Mouse (Mus musculus) hindbrain, embryonic 11.5 days (tissue): ENCODE measurements around the gene Gucd1. TPM values are rescaled to one million over a fixed set of nuclear protein-coding genes. Genes with fewer than 3 reads are reported as not detected.
A peak's percentile ranks its signal among the peaks of the same experiment; 100 is the strongest.

ENCODE experiments used
- ATAC-seq: fragments of 200-750 bp; cut with Nextera tagmentation; 2 replicates; pipeline ENCODE4 v1.8.0; 2017; ENCODE audit warnings: mild to moderate bottlenecking, moderate TSS enrichment, moderate library complexity; ENCODE audit not compliant: low FRiP score
- DNase-seq: peaks from one replicate; pipeline ENCODE4 v3.0.0-alpha.2; 2015; ENCODE audit warnings: low spot score
- H3K27ac ChIP-seq: fragments of 300-500 bp; sonication (generic); 2 replicates; pipeline ENCODE4 v1.5.1; 2014; ENCODE audit warnings: mild to moderate bottlenecking, low read depth, low read length
- H3K27me3 ChIP-seq: fragments of 300-500 bp; sonication (generic); 2 replicates; pipeline ENCODE4 v1.6.1; 2014; ENCODE audit warnings: mild to moderate bottlenecking, low read length, moderate library complexity, mixed read lengths; ENCODE audit not compliant: control insufficient read depth, insufficient read depth
- H3K36me3 ChIP-seq: fragments of 300-500 bp; sonication (generic); 2 replicates; pipeline ENCODE4 v1.6.1; 2014; ENCODE audit warnings: mild to moderate bottlenecking, low read length, moderate library complexity, mixed read lengths; ENCODE audit not compliant: control insufficient read depth, insufficient read depth
- H3K4me1 ChIP-seq: fragments of 300-500 bp; sonication (generic); replicated peaks from 2 replicates; pipeline ENCODE4 v1.6.1; 2014; ENCODE audit warnings: low read length, mixed read lengths; ENCODE audit not compliant: control insufficient read depth, insufficient read depth
- H3K4me2 ChIP-seq: fragments of 300-500 bp; sonication (generic); replicated peaks from 2 replicates; pipeline ENCODE4 v1.6.1; 2014; ENCODE audit warnings: mild to moderate bottlenecking, low read depth, low read length
- H3K4me3 ChIP-seq: fragments of 300-500 bp; sonication (generic); 2 replicates; pipeline ENCODE4 v1.5.1; 2014; ENCODE audit warnings: low read depth, low read length
- H3K9ac ChIP-seq: fragments of 300-500 bp; sonication (generic); 2 replicates; pipeline ENCODE4 v1.6.1; 2014; ENCODE audit warnings: low read depth, low read length
- H3K9me3 ChIP-seq: fragments of 300-500 bp; sonication (generic); 2 replicates; pipeline ENCODE4 v1.6.1; 2016; ENCODE audit warnings: low read length; ENCODE audit not compliant: control insufficient read depth
- WGBS: fragments of 180-500 bp; shearing (Covaris S2); extraction: QIAGEN DNeasy Blood & Tissue Kit; methylation state at CpG from one replicate; pipeline ENCODE4 v1.1.7; 2014; 5-methylcytosine and 5-hydroxymethylcytosine counted together
- polyA plus RNA-seq: library from polyadenylated mRNA; unstranded; fragments of >200 nt; fragmentation: Nextera tagmentation; extraction: Ambion mirVana; gene quantifications from 2 replicates; pipeline ENCODE4 v1.2.1, GENCODE M21; 2014

Gucd1 gene
- polyA plus RNA-seq, 1 experiment from 2014 or later: 26.7 TPM

DNA sequence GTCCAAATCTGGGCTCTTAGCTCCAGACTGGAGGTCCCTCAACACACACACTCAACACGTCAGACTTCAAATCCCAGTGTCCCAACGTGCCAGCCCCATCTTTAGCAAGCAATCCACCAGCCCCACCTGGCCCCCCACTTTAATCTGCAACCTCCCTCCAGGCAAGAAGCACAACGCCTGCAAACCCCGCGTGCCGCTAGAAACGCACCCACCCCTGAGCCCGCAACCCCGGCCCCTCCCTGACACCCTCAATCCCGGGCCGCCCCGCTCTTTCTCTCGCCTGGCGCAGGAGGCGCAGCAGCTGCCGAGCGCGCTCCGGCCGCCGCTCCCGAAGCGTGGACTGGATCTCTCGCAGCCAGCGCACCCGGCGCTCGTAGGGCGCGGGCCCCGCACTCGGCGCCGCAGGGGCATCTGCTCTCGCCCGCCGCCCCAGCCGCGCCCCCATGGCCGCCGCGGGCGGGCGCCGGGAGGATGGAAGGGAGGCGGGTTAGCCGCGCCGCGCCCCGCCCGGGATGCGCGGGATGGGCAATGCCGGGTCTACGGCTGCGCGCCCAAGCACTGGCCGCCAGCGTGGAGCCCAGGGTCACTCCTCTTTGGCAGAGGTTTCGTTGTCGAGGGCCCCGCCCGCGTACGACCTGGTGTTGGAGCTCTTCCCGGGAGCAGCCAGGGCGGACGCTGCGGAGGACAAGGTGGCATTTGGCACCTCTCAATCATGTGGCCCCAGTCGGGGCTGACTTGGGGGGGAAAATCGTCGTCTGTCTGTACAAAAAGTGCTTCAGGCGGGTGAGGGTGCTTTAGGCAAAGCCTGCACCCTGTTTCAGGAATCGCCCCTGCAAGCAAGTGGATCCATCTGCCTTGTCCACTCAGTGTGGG is 42.1 kb upstream of the Gucd1 start, which contains the start of gene Lrrc75b:
Gene Lrrc75b, minus strand, starts transcription at position 655 of the 873 bp plus-strand sequence.
- H3K4me1 ChIP-seq: 0 out of 2 replicates have a peak, but pooled peaks cover 2% of the 10 kb centered on the region
- peak; percentile 67 for DNase-seq
- under 1% methylated on average over 67 of the region's 75 CpGs for WGBS
- peaks cover 10% of the 10 kb centered on the region; the same call in 1 of the 2 replicates for H3K27me3 ChIP-seq
- H3K9me3 ChIP-seq: no peaks in the 10 kb centered on the region
- peak within 1 kb of the TSS; percentile 68 for H3K4me3 ChIP-seq
- peak within 1 kb of the TSS; percentile 99 for H3K4me2 ChIP-seq
- ATAC-seq: peak; percentile 62
- peak within 1 kb of the TSS; percentile 79 for H3K27ac ChIP-seq
- peak within 1 kb of the TSS; percentile 84 for H3K9ac ChIP-seq
- no peaks in the 10 kb centered on the region for H3K36me3 ChIP-seq

DNA sequence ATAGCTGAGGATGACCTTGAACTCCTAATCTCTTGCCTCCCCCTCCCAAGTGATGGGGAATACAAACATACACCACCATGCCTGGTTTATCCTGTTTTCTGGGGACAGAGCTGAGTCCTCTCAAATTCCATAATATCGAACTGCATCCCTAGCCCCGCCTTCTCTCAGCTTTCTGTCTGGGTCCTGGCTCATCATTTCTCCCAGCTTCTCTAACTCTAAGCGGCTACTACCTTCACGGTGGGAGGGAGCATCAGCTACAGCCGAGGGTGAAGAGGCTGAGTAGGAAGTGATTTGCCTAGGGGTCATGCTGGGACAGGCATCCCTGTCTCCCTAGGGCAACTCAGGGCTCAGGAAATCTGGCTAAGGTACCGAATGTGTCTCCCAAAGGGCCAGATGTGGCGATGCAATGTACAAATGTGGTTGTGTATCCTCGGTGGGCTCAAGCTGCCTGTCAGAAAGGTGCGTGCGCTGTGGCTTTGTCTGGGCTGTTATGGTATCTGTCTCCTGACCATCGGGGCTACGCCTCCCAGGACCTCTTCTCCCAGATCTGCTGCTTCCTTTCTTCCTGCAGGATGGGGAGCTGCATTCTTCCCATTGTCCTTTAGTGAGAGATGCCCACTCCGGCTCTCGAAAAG is 41.4 kb upstream of the Gucd1 start:
- DNase-seq (peak; percentile 56), ATAC-seq (peak; percentile 16; the same call in 1 of the 2 replicates)
- Histone ChIP-seq H3K9me3 (no peaks in the 10 kb centered on the region), H3K27me3 (peaks cover 10% of the 10 kb centered on the region; the same call in 1 of the 2 replicates), H3K9ac (peak overlapping the region; percentile 84), H3K4me1 (0 out of 2 replicates have a peak, but pooled peaks cover 2% of the 10 kb centered on the region), H3K4me3 (peak overlapping the region; percentile 68), H3K4me2 (peak overlapping the region; percentile 99), H3K27ac (peak overlapping the region; percentile 79), H3K36me3 (no peaks in the 10 kb centered on the region)
- WGBS: 2% methylated on average over 14 of the region's 14 CpGs

DNA sequence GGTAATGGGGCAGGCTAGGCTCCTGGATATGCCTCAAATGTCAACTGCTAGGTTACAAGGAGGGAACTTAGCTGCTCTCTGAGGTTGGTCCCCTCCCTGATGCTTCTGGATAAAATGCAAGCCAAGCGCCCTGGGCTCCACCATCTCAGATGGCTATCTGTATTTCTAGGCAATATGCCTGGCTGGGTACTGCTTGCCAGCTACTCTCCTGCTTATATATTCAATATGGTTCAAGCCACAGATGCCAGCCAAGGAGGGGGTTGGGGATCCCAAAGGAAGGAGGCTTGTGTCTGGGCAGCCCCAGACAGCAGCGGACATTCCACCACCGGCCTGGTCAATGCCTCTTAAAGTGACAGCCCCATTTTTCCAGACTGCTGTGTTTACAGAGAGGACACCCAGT is 40.7 kb upstream of the Gucd1 start:
- Histone ChIP-seq H3K9me3 (no peaks in the 10 kb centered on the region), H3K9ac (peak overlapping the region; percentile 36; the same call in 1 of the 2 replicates), H3K36me3 (no peaks in the 10 kb centered on the region), H3K27ac (peak overlapping the region; percentile 79), H3K4me2 (peak overlapping the region; percentile 99), H3K4me1 (0 out of 2 replicates have a peak, but pooled peaks cover 2% of the 10 kb centered on the region), H3K27me3 (peaks cover 10% of the 10 kb centered on the region; the same call in 1 of the 2 replicates), H3K4me3 (no peak overlapping the region; the same call in 1 of the 2 replicates)
- WGBS: 31% methylated on average over 3 of the region's 3 CpGs
- DNase-seq (peak; percentile 14), ATAC-seq (no peak)

DNA sequence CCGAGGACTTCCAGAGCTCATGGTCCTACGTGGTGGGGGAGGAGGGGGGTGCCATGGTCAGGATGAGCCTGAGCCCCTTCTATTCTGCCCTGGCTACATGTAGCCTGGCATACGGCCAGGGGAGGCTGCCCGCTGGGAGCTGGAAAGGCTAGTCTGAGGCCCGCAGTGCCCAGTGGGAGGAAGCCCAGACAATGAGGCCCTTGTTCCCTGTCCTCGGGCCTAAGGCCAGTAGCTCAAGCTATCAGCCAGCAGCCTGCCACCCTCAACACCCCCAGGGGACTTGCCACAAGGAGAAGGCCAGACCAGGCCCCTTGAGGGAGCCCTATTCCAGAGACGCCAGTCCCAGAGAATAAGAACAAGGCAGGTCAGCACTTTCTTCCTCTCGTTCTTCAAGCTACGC is 38.3 kb upstream of the Gucd1 start:
- H3K4me1 ChIP-seq: 0 out of 2 replicates have a peak, but pooled peaks cover 2% of the 10 kb centered on the region
- 53% methylated on average over 9 of the region's 9 CpGs for WGBS
- ATAC-seq: peak; percentile 17

DNA sequence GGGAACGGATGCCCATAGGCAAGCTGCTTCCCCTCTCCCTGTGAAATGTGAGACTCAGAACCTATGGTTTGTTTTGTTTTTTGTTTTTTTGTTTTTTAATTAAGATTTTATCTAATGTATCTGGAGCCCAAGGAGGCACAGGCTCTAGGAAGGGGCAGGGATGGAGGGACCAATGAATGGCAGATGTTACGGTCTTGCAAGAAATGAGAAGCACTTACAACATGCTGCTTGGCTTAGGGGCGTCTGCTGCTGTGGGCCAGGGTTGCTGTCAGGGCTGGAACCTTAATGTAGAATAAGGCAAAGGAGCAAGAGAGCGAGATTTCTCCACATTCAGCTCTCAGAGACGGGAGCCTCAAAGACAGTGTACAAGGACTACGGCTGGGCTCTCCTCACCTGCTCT is 37.8 kb upstream of the Gucd1 start:
- Histone ChIP-seq H3K9me3 (no peaks in the 10 kb centered on the region), H3K9ac (no peak overlapping the region), H3K27ac (no peak overlapping the region), H3K4me2 (no peak overlapping the region), H3K36me3 (no peaks in the 10 kb centered on the region), H3K4me1 (0 out of 2 replicates have a peak, but pooled peaks cover 2% of the 10 kb centered on the region), H3K4me3 (no peak overlapping the region), H3K27me3 (peaks cover 10% of the 10 kb centered on the region; the same call in 1 of the 2 replicates)
- ATAC-seq (no peak), DNase-seq (no peak)
- WGBS: 80% methylated on average over 6 of the region's 6 CpGs

More for the DNA sequence above, 38.3 kb upstream of the Gucd1 start:
- Histone ChIP-seq H3K36me3 (no peaks in the 10 kb centered on the region), H3K4me2 (no peak overlapping the region), H3K27me3 (peaks cover 10% of the 10 kb centered on the region; the same call in 1 of the 2 replicates), H3K9ac (no peak overlapping the region), H3K9me3 (no peaks in the 10 kb centered on the region), H3K27ac (peak overlapping the region; percentile 10; the same call in 1 of the 2 replicates), H3K4me3 (no peak overlapping the region)
- peak; percentile 37 for DNase-seq

DNA sequence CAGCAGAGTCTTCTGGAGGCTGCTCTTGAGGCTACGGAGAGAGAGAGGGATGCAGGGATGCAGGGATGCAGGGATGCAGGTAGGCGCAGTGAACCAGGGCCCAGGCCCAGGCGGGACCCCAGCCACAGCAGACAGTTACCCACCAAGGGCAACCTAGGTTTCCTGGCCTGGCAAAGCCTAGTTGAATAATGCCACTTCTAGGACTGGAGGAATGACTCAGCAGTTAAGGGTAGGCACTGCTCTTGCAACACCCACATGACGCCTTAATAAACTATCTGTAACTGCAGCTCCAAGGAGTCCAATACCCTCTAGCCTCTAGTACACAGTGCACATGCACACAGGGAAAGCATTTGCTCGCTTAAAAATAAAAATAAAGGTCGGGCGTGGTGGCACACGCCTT is 36.3 kb upstream of the Gucd1 start:
- no peak overlapping the region for H3K9ac ChIP-seq
- ATAC-seq (no peak), DNase-seq (no peak)
- no peak overlapping the region for H3K27ac ChIP-seq
- no peak overlapping the region for H3K4me2 ChIP-seq
- H3K4me3 ChIP-seq: no peak overlapping the region
- H3K4me1 ChIP-seq: no peaks in the 10 kb centered on the region
- no peaks in the 10 kb centered on the region for H3K36me3 ChIP-seq
- no peaks in the 10 kb centered on the region for H3K9me3 ChIP-seq
- H3K27me3 ChIP-seq: peaks cover 2% of the 10 kb centered on the region; the same call in 1 of the 2 replicates
- 89% methylated on average over 8 of the region's 8 CpGs for WGBS

DNA sequence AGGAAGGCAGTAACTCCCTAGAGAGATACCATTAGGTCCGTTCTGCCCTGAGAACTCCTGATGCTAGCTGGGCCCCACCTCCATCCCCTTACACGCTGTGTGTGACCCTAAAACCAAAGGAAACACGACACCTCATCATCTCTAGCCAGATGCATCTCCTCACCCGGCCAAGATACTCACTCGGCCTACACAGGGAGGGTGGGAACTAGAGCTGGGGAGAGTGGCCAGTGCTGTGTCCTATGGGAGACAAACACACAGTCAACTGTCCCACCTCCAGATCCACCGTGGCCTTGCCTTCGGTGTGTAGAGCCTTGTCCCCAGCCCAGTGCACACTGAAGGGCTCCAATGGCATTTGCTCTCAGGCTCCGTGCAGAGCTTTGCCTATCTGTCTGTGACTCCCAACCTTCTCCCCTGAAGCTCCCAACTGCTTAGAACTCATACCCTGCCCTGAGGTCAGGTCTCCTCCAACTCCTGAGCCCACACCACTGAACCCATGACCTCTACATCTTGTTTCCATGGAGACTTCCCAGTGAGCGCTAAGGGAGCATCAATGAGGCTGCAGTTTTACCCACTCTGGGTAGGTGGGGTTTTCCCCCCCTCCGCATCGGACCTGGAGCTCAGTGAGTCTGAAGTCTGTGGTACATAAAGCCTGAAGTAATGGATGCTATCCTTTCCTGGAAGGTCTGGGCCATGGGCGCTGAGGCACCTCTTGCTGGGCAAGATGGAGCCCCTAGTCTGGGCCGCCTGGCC is 35.1 kb upstream of the Gucd1 start:
- Histone ChIP-seq H3K4me2 (no peak overlapping the region), H3K36me3 (no peaks in the 10 kb centered on the region), H3K27me3 (no peaks in the 10 kb centered on the region), H3K9me3 (no peaks in the 10 kb centered on the region), H3K9ac (no peak overlapping the region), H3K4me3 (no peak overlapping the region), H3K27ac (no peak overlapping the region), H3K4me1 (no peaks in the 10 kb centered on the region)
- no peak for DNase-seq
- no peak for ATAC-seq
- 66% methylated on average over 13 of the region's 13 CpGs for WGBS

DNA sequence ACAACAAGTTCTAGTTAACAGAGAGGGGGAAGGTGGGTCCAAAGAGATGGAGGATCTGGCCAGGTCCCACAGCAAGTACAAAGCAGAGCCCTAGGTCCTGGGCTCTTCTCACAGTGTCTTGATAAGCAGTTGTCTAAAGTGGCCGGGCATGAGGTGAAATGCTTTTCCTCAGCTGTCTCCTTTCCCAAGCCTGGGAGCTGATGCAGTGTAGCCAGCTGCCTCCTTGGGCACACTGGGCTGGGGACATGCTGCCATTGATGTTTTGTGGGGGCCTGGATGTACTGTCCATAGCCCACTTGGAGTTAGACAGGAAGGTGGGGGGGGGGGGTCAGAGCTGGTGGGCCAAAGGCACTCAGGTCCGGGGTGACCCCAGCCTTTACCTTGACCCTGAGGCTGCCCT is 34.3 kb upstream of the Gucd1 start:
- no peaks in the 10 kb centered on the region for H3K36me3 ChIP-seq
- no peak overlapping the region for H3K27ac ChIP-seq
- H3K9me3 ChIP-seq: no peaks in the 10 kb centered on the region
- H3K4me1 ChIP-seq: no peaks in the 10 kb centered on the region
- H3K4me3 ChIP-seq: no peak overlapping the region
- DNase-seq (no peak), ATAC-seq (no peak)
- H3K4me2 ChIP-seq: no peak overlapping the region
- 95% methylated on average over 2 of the region's 2 CpGs for WGBS
- no peak overlapping the region for H3K9ac ChIP-seq
- no peaks in the 10 kb centered on the region for H3K27me3 ChIP-seq
